ENCODE assay signal across 8 mouse cellular contexts in genomic region chr11:74522487-74523209, GRCm38 (mm10).
DNase-seq lines count a peak whose midpoint lies in the region; TF ChIP-seq lines count a peak whose summit lies in the region.

No protein-coding gene starts in this region.

- DNase-seq in CH12.LX (ENCODE audit: extremely low read depth) = peak; percentile 82
- peak; percentile 74 for DNase-seq in adrenal gland, postnatal 14 days
- DNase-seq in forebrain, embryonic 10.5 days (ENCODE audit: extremely low spot score, low spot score) = peak; percentile 56
- DNase-seq in heart, postnatal 4 days = peak; percentile 78
- peak; percentile 43 to 48 for DNase-seq in layer of hippocampus, postnatal 14 days (ENCODE audit: low spot score in 2 of 2)
- DNase-seq in right cerebral cortex, postnatal 25 days = peak; percentile 66
- DNase-seq in yolk sac, embryonic 10.5 days (ENCODE audit: low spot score) = peak; percentile 85

- peaks cover 5 to 23% of the 10 kb centered on the region in 2 experiments for H3K36me3 ChIP-seq in CH12.LX (replicated peaks in 1 of 2; ENCODE audit: control insufficient read depth in 1 of 2, insufficient read depth in 1 of 2, low read length in 1 of 2)
- no peaks in the 10 kb centered on the region for H3K36me3 ChIP-seq in forebrain, embryonic 10.5 days (replicated peaks)
- H3K36me3 ChIP-seq in megakaryocyte, embryonic 14.5 days (replicated peaks; ENCODE audit: low read length) = no peaks in the 10 kb centered on the region

- TF ChIP-seq CTCF in CH12.LX (conservative IDR thresholded peaks at IDR 0.05 in 1 of 2, IDR thresholded peaks at IDR 0.05 in 1 of 2; ENCODE audit: low read depth in 2 of 2, low read length in 2 of 2) = peak in 1 of 2 experiments; percentile 26; a peak in 2 of 4 replicates

- peak overlapping the region; percentile 98 for H3K27ac ChIP-seq in CH12.LX (ENCODE audit: insufficient read depth, low read depth)
- peak overlapping the region; percentile 75 for H3K27ac ChIP-seq in forebrain, embryonic 10.5 days

- dilution Hi-C loops in CH12.LX (cut with MboI; ENCODE audit: extremely low pct_ligation_motif_present, extremely low pct_unique_long_range_greater_than_20kb, low sequenced_read_pairs) = no loop called here

- H3K9me3 ChIP-seq in CH12.LX (replicated peaks; ENCODE audit: low read length) = no peaks in the 10 kb centered on the region
- H3K9me3 ChIP-seq in forebrain, embryonic 10.5 days = no peaks in the 10 kb centered on the region
- H3K9me3 ChIP-seq in megakaryocyte, embryonic 14.5 days = no peaks in the 10 kb centered on the region

- H3K9ac ChIP-seq in CH12.LX (ENCODE audit: insufficient read depth, low read depth) = peak overlapping the region; percentile 97

- peak; percentile 15; the same call in 1 of the 2 replicates for TF ChIP-seq EP300 in CH12.LX (IDR thresholded peaks at IDR 0.05; ENCODE audit: low read length)

- peak overlapping the region; percentile 83 for H3K4me2 ChIP-seq in CH12.LX (ENCODE audit: insufficient read depth, low read depth, poor library complexity, severe bottlenecking)

- peak overlapping the region; percentile 68 to 90 (median 81) for H3K4me3 ChIP-seq in CH12.LX (replicated peaks in 1 of 3; ENCODE audit: low read depth in 2 of 3, low read length in 2 of 3, poor library complexity in 1 of 3)
- peak overlapping the region; percentile 69 for H3K4me3 ChIP-seq in forebrain, embryonic 10.5 days
- peak overlapping the region; percentile 89 for H3K4me3 ChIP-seq in megakaryocyte, embryonic 14.5 days (replicated peaks)

- H3K4me1 ChIP-seq in CH12.LX (ENCODE audit: control insufficient read depth in 1 of 2, insufficient read depth in 2 of 2) = peaks cover 31 to 76% of the 10 kb centered on the region in 2 experiments
- peaks cover 35% of the 10 kb centered on the region for H3K4me1 ChIP-seq in forebrain, embryonic 10.5 days
- peaks cover 37% of the 10 kb centered on the region for H3K4me1 ChIP-seq in megakaryocyte, embryonic 14.5 days

- no peak; the same call in 1 of the 2 replicates for TF ChIP-seq RAD21 in CH12.LX (IDR thresholded peaks at IDR 0.05; ENCODE audit: low read depth, low read length)

- TF ChIP-seq POLR2A in CH12.LX (IDR thresholded peaks at IDR 0.05; ENCODE audit: low read depth, low read length) = peak; percentile 82

- H3K27me3 ChIP-seq in CH12.LX (replicated peaks) = no peaks in the 10 kb centered on the region
- H3K27me3 ChIP-seq in forebrain, embryonic 10.5 days (ENCODE audit: poor library complexity, severe bottlenecking) = peaks cover 91% of the 10 kb centered on the region
- peaks cover 86% of the 10 kb centered on the region for H3K27me3 ChIP-seq in megakaryocyte, embryonic 14.5 days (replicated peaks)

- WGBS in forebrain, embryonic 10.5 days = under 1% methylated on average over 81 of the region's 87 CpGs

- peaks cover 47% of the 10 kb centered on the region for H3K79me2 ChIP-seq in CH12.LX (replicated peaks; ENCODE audit: control insufficient read depth, extremely low read depth, insufficient read depth, poor library complexity, severe bottlenecking)

- in situ Hi-C loops in CH12.LX (cut with MboI; ENCODE audit: low pct_ligation_motif_present, low pct_unique_long_range_greater_than_20kb, low sequenced_read_pairs) = loop anchor here (5.0 to 10.0 kb wide), 2 partner anchors 35 to 128 kb away; no protein-coding TSS in a partner anchor

TF ChIP-seq in CH12.LX, 34 proteins besides CTCF, POLR2A, EP300 and RAD21:
- TF ChIP-seq USF1 (IDR thresholded peaks at IDR 0.05; ENCODE audit: low read depth, low read length) = peak; percentile 81
- TF ChIP-seq SIN3A (IDR thresholded peaks at IDR 0.05; ENCODE audit: low read length) = no peak
- no peak for TF ChIP-seq JUN (IDR thresholded peaks at IDR 0.05; ENCODE audit: insufficient read depth, low read depth, low read length)
- peak; percentile 68; the same call in 1 of the 2 replicates for TF ChIP-seq ZMIZ1 (IDR thresholded peaks at IDR 0.05; ENCODE audit: low read depth, low read length)
- TF ChIP-seq ELF1 (IDR thresholded peaks at IDR 0.05; ENCODE audit: low read depth, low read length) = peak; percentile 75
- no peak for TF ChIP-seq POLR2AphosphoS2 (IDR thresholded peaks at IDR 0.05; ENCODE audit: low read depth, low read length)
- no peak for TF ChIP-seq ZC3H11A (IDR thresholded peaks at IDR 0.05; ENCODE audit: low read depth, low read length)
- TF ChIP-seq MAZ (IDR thresholded peaks at IDR 0.05; ENCODE audit: low read depth, low read length) = peak; percentile 59; the same call in 1 of the 2 replicates
- TF ChIP-seq UBTF (IDR thresholded peaks at IDR 0.05; ENCODE audit: low read depth, low read length) = peak; percentile 88; the same call in 1 of the 2 replicates
- no peak for TF ChIP-seq ZKSCAN1 (IDR thresholded peaks at IDR 0.05; ENCODE audit: borderline replicate concordance, low read depth, low read length)
- no peak for TF ChIP-seq JUND (conservative IDR thresholded peaks at IDR 0.05; ENCODE audit: low read depth, low read length)
- TF ChIP-seq SMC3 (IDR thresholded peaks at IDR 0.05; ENCODE audit: low read depth, low read length) = peak; percentile 15; the same call in 1 of the 2 replicates
- no peak for TF ChIP-seq GABPA (IDR thresholded peaks at IDR 0.05; ENCODE audit: insufficient replicate concordance, low read depth, low read length)
- peak; percentile 34; the same call in 1 of the 2 replicates for TF ChIP-seq IRF4 (IDR thresholded peaks at IDR 0.05; ENCODE audit: low read depth, low read length)
- TF ChIP-seq MAFK (IDR thresholded peaks at IDR 0.05; ENCODE audit: insufficient replicate concordance, low read length) = no peak
- peak; percentile 85 for TF ChIP-seq TCF12 (IDR thresholded peaks at IDR 0.05; ENCODE audit: low read depth, low read length)
- no peak for TF ChIP-seq E2F4 (IDR thresholded peaks at IDR 0.05; ENCODE audit: insufficient replicate concordance, low read depth, low read length)
- TF ChIP-seq MEF2A (IDR thresholded peaks at IDR 0.05; ENCODE audit: borderline replicate concordance, low read depth, low read length) = no peak; the same call in 1 of the 2 replicates
- TF ChIP-seq HCFC1 (IDR thresholded peaks at IDR 0.05; ENCODE audit: low read depth, low read length) = no peak; the same call in none of the 2 replicates
- peak; percentile 20 for TF ChIP-seq ETS1 (conservative IDR thresholded peaks at IDR 0.05; ENCODE audit: low read depth, low read length)
- no peak for TF ChIP-seq MYC (IDR thresholded peaks at IDR 0.05; ENCODE audit: low read depth, low read length)
- TF ChIP-seq BHLHE40 (IDR thresholded peaks at IDR 0.05; ENCODE audit: low read depth, low read length) = peak; percentile 84
- TF ChIP-seq USF2 (conservative IDR thresholded peaks at IDR 0.05; ENCODE audit: low read depth, low read length) = no peak
- peak; percentile 14; the same call in 1 of the 2 replicates for TF ChIP-seq RCOR1 (conservative IDR thresholded peaks at IDR 0.05; ENCODE audit: low read depth, low read length)
- TF ChIP-seq PAX5 (IDR thresholded peaks at IDR 0.05; ENCODE audit: low read length) = no peak
- no peak for TF ChIP-seq CHD1 (IDR thresholded peaks at IDR 0.05; ENCODE audit: low read depth, low read length)
- peak; percentile 56; the same call in 1 of the 2 replicates for TF ChIP-seq KAT2A (IDR thresholded peaks at IDR 0.05; ENCODE audit: insufficient replicate concordance, low read length)
- TF ChIP-seq NELFE (IDR thresholded peaks at IDR 0.05; ENCODE audit: low read depth, low read length) = peak; percentile 77
- TF ChIP-seq MAX (IDR thresholded peaks at IDR 0.05; ENCODE audit: low read length) = peak; percentile 28; the same call in 1 of the 2 replicates
- TF ChIP-seq ZNF384 (IDR thresholded peaks at IDR 0.05; ENCODE audit: low read depth, low read length) = no peak
- no peak for TF ChIP-seq CHD2 (IDR thresholded peaks at IDR 0.05; ENCODE audit: low read length)
- TF ChIP-seq MXI1 (IDR thresholded peaks at IDR 0.05; ENCODE audit: low read depth, low read length) = no peak; the same call in 1 of the 2 replicates
- peak; percentile 15 for TF ChIP-seq NRF1 (IDR thresholded peaks at IDR 0.05; ENCODE audit: low read depth, low read length)
- peak; percentile 80 for TF ChIP-seq TBP (conservative IDR thresholded peaks at IDR 0.05; ENCODE audit: low read depth, low read length)

Comparison
In these comparisons a context has a peak if more than half of its experiments do, and no peak if none do; other contexts are left out.
1. Peak in every context shown above with its lines: DNase-seq, H3K4me3 ChIP-seq and H3K27ac ChIP-seq.